Mouse (Mus musculus) lung, postnatal 0 days (tissue): ENCODE data around the gene Cabcoco1.

ENCODE experiments used
- CTCF ChIP-seq: IDR thresholded peaks from 2 replicates; pipeline ENCODE4 v1.5.1; 2016; ENCODE audit warnings: antibody characterized with exemption, mild to moderate bottlenecking
- EP300 ChIP-seq: IDR thresholded peaks from 2 replicates; pipeline ENCODE4 v1.6.1; 2016; ENCODE audit warnings: antibody characterized with exemption, mild to moderate bottlenecking, control low read depth

DNA sequence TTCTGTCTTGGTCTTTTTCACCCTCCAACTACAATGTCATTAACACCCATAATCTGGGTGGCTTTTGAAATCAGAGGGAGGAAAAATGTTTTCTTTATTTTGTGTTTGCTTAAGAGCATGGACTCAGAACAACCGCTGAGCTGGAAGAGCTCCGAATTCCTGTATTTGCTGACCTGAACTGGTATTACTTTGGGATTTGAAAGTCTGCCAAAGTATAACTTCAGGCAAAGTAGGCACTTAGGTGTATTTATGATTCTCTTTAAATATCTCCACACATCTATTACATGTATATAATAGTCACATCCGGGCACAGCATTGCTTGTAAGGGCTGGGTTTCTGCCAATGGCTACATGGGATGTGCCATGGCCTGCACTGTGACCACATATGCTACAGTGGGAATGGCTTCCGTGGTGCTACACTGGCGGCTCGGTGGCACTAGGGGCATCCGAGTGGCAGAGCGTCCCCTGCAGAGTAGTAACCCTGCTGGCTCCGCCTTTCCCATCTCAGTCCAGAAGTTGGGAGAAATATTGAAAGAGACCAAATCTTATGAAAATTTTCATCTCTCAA, 37.0 kb downstream of the Cabcoco1 start:
- TF ChIP-seq CTCF (peak; percentile 31; the same call in 1 of the 2 replicates), EP300 (no peak)
